Mouse (Mus musculus): Measurements from ENCODE around the gene Lrrc4. TPM values are rescaled to one million over a fixed set of nuclear protein-coding genes. Genes with fewer than 3 reads are reported as not detected.

Gene Lrrc4
- polyA plus RNA-seq, 1 experiment, result 1.8 TPM

DNA sequence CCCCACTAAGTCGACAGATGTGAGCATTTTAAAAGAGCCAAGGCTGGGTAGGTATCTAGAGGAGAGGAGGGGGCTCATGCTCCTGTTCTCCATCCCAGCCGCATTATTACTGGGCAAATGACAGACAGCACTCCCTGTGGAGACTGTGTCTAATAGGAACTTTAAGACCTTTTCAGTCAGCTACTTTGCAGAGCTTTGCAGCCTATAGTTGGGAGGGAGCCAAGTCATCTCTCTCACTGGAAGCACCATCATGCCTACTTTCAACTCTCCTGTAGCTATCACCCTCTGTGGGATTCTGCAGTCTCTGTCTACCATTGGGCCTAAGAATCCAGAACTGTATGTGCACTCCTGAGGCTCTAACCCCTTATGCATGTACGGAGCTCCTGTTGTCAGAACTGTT lies 5.7 kb downstream of the Lrrc4 start:
- DNase-seq (ENCODE audit: low spot score), result no peak

DNA sequence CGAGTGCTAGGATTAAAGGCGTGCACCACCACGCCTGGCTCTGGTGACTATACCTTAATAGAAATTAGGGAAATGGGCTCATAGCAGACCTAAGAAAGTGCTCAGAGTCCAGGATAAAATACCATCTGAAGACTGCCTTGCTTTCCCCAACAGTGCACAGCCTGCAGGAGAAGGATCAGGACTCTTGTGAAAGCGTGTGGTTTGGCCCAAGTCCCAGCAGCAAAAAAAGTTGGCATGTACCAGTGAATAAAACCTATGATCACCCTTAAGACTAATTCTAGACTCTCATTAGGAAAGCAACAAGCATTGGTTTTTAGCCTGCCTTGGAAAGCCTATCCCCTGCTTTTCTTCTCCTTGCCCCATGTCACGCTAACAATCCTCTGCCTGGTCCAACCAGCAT lies 7.7 kb downstream of the Lrrc4 start:
- no peak for DNase-seq (ENCODE audit: low spot score)

DNA sequence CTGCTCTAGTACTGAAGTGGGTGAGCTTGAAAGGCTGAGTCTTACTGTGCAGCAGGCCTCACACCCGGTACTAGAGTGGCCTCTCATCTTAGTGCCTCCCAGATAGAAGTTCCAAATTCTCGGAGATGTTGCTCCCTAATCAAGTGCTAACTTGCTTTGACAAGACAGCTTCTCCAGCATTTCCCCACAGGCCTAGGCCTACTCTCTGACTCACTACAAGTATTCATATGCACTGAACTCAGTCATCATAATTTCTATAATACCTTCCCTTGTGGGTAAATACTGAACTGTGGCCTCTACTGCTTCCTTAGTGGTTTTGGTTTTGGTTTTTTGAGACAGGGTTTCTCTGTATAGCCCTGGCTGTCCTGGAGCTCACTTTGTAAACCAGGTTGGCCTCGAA lies 8.2 kb downstream of the Lrrc4 start:
- no peak for DNase-seq (ENCODE audit: low spot score)

DNA sequence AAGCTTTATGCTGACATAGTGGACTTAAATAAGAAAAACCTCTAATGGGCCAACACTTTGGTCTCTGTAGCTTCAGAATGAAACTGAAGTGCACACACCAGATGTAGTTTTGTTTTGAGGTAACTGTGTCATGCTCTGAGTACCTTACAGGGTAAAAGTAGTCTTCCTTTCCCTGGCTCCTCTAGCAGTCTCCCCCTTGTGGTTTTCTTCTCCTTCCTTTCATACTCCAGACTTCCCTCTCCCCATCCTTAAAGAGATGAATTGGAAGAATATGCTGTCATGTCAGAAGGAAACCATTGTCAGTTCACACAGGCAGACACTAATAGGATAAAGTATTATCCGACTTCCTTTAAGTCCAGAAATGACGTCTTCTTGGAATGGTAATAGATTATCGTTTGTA lies 9.3 kb downstream of the Lrrc4 start:
- no peak for DNase-seq (ENCODE audit: low spot score)

DNA sequence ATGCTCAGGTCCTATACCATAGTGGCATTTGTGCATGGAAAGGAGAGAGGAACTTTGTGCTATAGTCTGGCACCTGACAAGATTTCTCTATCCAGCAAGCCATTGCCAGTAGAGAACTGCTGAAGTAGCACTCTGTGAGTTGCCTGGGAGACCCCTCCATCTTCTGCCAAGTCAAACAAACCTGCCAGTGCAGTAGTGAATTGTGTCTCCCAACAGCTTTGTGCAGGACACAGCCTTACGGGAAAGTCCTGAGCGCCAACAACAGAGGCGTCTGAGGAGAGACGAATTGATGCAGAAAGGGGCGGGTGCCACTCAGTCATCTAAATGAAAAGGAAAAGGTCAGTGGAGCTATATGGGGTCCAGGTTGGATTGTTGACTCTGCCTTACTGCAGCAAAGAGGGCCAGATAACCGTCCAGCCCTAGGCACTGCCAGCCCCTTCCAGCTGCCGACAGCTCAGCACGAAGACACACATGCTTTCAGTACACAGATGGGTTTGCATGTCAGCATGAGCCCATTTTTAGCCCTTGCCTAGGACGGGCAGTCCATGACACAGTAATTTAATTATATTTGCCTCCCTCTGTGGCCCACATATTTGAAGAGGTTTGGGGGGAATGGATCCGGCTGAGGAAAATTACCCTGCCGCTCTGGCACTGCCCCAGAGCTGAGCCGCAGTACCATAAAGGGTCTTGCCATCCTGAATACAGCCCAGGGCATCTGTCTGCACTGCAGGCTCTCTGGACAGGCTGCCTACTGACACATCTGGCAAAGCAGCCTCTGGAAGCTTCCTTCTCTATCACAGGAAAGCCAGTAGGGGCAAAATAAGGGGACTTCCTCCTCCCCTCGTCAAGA lies 11.8 kb downstream of the Lrrc4 start:
- no peak for DNase-seq (ENCODE audit: low spot score)

DNA sequence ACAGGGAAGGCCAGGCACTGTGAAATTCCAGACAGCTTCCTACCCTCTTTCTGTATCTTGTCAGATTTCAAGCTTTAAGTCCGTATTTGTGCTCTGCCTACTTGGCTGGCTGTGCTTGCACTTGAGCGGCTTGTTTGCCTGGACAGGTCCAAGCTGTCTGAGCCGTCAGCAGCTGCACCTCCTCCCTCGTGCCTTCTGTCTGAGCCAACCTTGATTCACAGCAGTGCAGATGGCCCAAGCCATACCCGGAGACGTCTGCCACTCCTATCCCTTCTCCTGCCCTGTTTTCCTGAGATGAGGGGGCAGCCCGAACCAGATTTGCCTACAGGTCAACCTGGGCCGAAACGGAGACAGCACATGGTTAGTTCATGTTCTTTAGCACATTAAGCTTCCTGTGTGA lies 14.5 kb downstream of the Lrrc4 start:
- no peak for DNase-seq (ENCODE audit: low spot score)

DNA sequence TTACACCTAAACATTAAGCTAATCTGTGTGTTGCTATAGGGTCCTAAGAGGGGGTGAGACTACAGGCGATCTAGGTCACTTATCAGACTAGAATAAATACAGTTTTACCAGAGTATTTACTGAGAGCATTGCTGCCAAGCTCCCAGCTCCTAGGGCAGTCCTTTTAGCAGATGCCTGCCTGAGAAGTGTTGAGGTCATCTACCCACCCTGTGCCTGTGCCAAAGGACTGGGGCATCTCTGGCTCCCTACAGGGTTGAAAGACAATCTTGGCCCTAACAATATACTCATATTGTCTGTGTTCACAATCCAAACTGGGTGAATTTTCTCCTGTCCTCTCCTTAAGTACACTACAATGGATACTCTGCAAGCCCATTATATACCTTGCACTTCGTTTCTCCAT lies 16.7 kb downstream of the Lrrc4 start:
- no peak for DNase-seq (ENCODE audit: low spot score)

DNA sequence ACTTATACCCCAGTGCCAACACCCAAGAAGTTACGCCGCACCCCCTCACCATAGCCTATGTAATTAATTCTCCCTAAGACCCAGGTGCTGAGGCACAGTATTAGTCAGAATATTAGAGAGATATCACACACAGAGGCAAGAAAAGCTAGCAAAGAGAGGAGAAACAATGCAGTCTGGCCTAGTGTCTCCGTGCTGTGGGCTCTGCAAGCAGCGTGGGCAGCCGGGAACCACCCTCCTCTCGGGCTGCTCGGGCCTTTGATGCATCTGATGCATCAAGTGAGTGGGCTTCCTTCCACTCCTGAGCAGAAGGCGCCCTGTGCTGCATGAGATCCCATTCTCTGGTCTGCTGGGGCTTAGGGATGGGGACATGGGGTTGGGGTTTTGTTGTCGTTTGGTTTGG lies 18.5 kb downstream of the Lrrc4 start:
- no peak for DNase-seq (ENCODE audit: low spot score)

DNA sequence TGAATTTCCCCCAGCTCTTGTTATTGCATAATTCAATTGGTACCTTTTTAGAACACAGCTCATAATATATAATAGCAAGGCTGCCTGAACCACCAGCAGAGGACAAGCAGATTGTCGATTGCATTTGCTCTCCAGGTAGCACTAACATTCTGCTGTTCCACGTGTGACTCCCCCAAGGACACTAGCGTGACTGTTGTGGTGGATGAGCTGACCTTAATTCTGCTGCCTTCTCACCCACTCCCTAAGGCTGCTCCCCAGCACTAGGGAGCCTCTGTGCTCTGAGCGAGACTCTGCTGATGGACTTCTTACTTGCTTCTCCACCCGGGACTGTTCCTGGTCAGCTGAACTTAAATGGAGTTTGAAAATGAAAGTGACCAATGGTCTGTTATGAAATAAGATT lies 26.8 kb downstream of the Lrrc4 start:
- no peak for DNase-seq (ENCODE audit: low spot score)

DNA sequence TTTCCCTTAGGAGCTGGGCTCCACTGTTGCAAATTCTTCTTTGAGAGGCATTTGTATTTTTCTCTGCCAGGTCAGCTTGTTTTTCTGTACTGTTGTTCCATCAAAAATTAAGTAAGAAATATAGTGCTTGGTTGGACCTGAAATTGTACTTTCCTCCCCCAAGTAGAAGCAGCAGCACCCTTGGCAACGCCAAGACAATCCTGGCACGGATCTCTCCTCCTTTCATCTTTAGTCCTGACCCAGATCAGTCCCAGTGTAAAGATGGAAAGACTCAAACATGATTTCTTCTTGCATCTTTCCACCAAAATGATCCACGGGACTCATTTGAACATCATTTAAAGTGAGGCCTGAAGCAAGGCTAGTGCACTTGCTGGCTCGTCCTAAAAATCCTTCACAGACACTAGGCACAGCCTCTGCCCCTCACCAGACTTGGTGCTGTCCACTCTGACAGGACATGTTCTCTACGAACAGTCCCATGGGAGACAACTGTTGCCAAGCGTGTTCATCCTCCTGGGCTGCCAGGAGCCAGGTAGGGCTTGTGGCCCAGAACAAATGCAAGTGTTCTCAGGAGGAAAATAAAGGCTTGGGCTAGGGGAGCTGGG lies 27.8 kb downstream of the Lrrc4 start:
- no peak for DNase-seq (ENCODE audit: low spot score)

DNA sequence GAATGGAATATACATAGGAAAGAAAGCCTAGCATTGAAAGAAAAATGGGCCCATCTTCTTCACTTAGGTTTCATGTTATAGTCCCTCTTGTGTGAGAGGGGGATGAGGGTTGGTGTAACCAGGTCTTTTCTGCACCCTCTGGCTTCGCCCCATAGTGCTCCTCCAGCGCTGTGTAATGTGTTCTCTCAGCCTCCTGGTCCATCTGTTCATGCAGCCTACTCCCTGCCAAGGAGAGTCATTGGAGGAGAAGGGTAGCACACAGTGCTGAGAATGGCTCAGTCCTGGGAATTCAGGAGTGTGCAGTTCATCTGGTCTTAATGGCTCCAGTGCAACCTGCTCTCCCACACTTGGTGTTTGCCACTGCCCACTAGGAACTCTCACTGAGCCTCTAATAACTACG lies 30.6 kb downstream of the Lrrc4 start:
- DNase-seq (ENCODE audit: low spot score), result no peak

DNA sequence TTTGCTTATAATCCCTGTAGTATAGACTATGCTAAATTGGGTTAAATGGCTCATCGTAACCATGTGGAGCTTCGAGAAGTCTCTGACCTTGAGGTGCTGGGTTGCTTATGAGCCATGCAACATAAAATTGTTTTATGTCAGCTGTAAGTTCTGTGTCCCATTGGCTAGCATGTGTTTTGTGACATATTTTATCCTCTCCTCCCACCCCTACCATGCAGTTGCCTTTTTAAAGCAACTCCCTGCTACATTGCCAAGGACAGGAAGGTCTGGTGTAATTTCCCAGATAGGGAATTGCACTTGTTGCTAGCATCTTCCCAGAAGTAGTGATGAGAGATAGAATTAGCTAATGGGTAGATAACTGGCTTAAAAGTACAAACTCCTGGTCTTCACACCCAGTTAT lies 31.7 kb downstream of the Lrrc4 start:
- no peak for DNase-seq (ENCODE audit: low spot score)

DNA sequence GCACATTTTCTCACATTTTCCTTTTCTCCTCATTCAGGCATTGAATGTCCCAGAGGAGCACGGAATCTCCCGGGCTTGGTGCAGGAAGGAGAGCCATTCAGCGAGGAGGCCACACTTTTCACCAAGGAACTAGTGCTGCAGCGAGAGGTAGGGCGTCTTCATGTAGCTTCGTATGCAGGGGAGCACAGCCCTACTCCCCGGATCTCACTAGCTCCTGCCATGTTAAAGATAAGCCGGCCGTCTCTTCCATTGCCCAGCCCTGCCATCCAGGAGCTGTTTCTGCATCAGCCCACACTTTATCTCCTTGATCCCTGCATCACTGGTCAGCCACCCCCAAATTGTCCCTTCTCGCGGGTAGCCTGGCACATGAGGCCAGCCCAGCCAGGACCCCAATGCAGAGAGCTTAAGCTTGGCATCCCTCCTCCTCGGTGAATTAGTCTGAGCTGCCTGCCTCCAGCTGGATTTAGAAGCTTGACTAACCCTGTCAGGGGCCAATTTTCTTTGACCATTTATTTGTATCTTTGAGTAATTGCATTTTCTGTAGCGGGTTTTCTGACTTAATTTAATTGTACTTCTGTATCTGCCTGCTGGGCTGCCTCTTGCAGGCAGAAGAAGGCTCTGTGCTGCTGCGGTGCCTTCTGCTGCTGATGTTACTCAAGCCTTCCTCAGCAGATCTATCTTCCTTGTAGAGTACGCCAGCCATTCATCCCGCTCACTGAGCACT lies 35.6 kb downstream of the Lrrc4 start:
- DNase-seq (ENCODE audit: low spot score), result no peak

DNA sequence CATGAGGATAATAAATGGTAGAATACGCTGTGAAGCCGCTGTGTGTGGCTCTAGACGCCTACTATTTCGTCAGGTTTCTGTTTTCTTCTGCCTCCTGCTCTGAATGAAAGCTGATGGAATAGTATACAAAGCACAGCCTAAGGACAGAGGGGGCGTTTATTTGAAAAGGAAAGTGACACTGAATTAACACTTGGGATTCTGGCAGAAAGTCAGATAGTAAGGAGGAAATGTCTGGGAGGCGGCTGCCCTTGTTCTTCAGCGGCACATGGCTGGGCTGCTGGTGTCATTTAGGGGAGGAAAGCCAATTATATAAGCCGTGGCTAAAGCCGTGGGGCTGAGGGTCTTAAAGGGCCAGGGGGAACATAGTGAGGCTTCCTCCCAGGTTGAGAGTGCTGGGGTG lies 36.2 kb downstream of the Lrrc4 start:
- no peak for DNase-seq (ENCODE audit: low spot score)

DNA sequence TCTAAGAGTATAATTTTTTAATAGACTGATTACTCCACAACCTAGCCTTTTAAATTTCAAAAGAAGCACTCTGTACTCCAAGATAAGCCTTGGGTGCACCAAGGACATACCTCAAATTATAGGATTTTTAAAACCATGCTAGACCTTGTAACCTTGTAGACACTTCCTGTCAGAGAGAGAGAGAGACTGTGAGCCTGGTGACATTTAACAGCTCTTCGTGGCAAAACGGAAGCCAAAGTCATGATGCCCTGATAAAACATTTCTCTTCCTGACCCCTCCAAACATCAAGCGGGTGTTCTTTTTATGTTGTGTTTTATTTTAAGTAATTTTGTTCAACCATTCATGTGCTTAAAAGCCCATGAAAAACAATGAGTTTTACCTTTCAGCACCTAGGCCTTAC lies 39.7 kb downstream of the Lrrc4 start:
- DNase-seq (ENCODE audit: low spot score), result no peak

DNA sequence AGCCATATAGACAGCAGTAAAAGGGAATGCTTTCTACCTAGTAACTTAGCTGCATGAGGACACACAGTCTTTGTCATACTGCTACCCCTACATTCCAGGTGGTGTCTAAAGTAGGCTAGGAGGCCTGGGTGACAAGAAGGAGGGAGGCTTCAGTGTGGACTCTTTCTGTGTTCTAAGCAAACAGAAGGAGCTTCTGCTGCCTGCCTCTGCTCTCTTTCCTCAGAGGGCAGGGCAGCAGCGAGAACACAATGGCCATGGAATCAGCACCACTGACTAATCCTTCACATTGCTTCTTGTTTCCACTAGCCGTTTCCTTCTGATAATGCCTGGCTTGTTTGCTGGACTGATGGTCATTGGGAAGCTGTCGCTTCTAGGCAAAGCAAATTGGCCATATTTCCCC lies 40.4 kb downstream of the Lrrc4 start:
- no peak for DNase-seq (ENCODE audit: low spot score)

DNA sequence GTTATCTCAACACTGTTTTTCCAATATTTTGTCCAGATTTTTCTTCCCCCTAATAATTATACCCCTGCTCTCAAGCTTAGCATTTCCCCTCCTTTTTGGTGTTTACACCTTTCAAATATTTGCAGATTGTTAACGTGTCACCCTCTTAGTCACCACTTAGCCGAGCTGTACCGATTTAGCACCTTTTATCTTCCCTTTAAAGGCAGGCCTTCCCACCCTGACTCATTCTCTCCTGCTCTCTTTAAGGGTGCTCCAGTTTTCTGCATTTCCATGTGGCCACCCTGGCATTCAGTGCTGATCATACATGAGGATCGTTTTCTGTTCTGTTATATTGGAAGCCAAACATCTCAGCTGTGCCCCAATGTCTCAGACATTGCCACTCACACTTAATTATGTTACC lies 41.9 kb downstream of the Lrrc4 start:
- no peak for DNase-seq (ENCODE audit: low spot score)

DNA sequence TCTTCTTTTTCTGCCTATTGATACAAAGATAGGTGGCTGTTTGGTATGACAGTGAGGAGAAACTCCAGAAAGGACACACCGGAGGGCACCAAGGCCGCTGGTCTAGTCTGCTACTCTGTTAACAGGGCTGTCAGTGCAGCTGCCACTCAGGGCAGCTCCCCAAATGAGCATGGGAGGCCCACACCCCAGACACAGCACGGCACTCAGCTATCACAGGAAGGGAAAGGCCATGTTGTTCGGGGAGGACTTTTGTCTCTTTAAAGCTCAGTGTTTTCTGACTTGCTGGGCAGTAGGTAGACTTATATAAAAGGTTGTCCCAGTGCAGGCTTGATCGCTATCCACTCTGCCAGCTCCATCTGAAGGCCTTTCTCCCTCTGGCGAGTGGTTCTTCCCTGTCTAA lies 44.4 kb downstream of the Lrrc4 start:
- no peak for DNase-seq (ENCODE audit: low spot score)

DNA sequence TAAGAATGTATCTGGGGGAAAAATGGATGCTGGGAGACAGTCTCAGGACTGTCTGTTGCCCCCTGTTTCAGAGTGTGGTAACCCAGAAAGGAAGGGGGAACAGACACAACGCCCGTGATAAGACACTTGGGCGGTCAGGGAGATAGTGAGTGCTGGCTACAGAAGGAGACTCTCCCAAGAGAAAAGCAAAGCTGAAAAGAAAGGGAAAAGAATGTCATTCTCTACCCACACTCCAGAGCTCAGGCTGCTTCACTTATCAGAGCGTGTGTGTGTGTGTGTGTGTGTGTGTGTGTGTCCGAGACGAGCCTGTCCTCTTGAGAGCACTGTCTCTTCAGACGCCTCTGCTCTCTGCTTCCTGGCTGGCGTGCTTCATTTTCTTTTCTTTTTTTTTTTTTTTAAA lies 45.8 kb downstream of the Lrrc4 start:
- no peak for DNase-seq (ENCODE audit: low spot score)

DNA sequence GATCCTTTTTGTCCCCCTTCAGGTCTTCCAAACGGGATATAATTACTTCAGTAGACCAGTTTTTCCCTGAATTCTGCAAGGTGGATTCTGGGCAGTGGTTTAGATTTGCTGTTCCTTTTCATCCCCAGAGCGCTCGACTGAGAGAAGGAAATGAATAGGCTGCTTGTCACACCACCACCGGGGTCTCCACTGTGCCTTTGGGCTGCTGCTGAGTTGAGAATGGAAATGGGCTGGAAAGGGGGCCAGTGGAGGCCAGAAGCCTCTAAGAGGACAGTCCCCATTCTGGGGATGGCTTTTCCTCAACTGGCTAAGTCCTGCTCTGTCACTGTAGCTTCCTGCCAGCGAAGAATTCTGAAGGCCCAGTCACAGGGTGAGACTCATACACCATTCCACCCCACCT lies 47.6 kb downstream of the Lrrc4 start:
- DNase-seq (ENCODE audit: low spot score), result no peak

DNA sequence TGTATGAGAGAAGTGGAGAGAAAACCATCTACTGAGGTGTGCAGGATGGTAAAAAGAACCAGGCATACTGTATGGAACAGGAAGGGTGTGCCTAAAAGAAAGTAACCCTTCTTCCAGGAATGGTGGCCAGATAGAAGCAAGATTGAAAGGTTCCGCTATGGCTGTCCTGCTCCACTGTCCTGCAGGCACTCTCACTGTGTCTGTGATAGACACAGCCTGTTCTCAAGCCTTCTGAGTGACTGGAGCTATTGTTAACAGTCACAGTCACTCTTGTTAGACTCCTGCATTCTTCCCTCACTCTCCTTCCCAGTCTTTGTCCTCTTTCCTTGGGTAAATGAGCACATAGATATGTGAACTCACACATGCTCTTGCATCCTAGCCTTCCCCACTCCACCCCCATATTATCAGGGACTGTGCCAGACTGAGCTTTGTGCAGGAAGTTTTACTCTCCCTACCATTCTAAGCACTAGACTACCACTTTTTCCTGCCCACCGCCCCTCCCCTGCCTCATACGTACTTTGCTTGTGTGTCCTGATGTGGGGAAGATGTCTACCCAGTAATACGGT lies 48.4 kb downstream of the Lrrc4 start:
- no peak for DNase-seq (ENCODE audit: low spot score)

DNA sequence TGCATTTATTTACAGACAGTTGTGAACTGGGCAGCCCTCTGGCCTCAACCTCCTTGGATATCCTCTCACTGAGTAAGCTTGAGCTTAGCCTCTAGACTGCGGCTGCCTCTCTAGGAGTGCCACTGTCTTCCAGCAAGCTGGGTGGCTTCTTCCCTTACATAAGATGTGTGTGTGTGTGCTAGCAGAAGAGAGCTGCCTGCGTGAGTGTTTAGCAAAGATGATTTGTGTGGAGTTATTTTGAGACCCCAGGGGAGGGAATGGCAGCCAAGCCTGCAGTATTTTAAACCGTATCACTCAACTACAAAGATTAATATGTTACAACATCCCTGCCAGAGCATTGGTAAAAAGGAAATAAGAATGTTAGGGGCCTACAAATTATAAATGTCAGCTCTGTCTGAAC lies 49.9 kb downstream of the Lrrc4 start:
- DNase-seq (ENCODE audit: low spot score), result no peak

DNA sequence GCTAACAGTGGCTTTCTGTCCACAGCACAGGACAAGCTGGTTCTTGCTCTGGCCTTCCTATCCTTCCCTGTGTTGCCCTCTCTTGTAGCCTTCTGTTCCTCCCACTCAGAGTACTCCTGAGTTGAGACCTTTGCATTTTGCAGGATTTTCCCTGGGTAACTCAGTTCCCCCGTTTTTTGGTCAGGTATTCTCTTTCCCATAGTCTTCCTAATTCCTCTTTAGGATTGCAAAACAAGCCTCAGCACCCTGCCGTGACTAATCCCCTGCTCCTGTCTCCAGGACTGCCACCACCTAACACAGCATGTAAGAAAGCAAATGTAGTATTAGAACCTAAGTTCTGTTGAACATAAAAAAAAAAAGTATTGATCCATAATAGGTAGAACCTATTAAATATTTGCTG lies 60.2 kb downstream of the Lrrc4 start:
- no peak for DNase-seq (ENCODE audit: low spot score)

Data from urinary bladder, adult 2 months (tissue).